Mouse (Mus musculus) heart, adult 2 months (tissue): Measurements from ENCODE around the gene Ppp1r16b.

ENCODE experiments used
- EP300 ChIP-seq: fragments of 200-500 bp; IDR thresholded peaks from 2 replicates; pipeline ENCODE4 v1.6.1; 2011; ENCODE audit warnings: low read depth, low read length, control low read depth; ENCODE audit not compliant: insufficient read depth
- POLR2A ChIP-seq: fragments of 200-500 bp; IDR thresholded peaks from 2 replicates; pipeline ENCODE4 v1.6.1; 2011; ENCODE audit warnings: mild to moderate bottlenecking, low read depth, low read length, control low read depth; ENCODE audit not compliant: insufficient read depth

- no peak for TF ChIP-seq POLR2A
- no peak for TF ChIP-seq EP300
Measured at GRCm38 (mm10) chr2:158771066-158771763, 106.0 kb downstream of the Ppp1r16b start.
